Mouse (Mus musculus) intestine, embryonic 16.5 days (tissue): ENCODE measurements around the gene Ralgds. TPM values are rescaled to one million over a fixed set of nuclear protein-coding genes. Genes with fewer than 3 reads are reported as not detected.

ENCODE experiments used
- ATAC-seq: fragments of 200-750 bp; cut with Nextera tagmentation; 2 replicates; pipeline ENCODE4 v1.8.0; 2017; ENCODE audit warnings: moderate TSS enrichment, moderate library complexity
- H3K27ac ChIP-seq: fragments of 300-500 bp; sonication (generic); 2 replicates; pipeline ENCODE4 v1.5.1; 2014; ENCODE audit warnings: mild to moderate bottlenecking, low read length
- H3K27me3 ChIP-seq: fragments of 300-500 bp; sonication (generic); replicated peaks from 2 replicates; pipeline ENCODE4 v1.6.1; 2014; ENCODE audit warnings: low read length, control low read depth, mixed read lengths; ENCODE audit not compliant: control insufficient read depth, insufficient read depth
- H3K36me3 ChIP-seq: fragments of 300-500 bp; sonication (generic); 2 replicates; pipeline ENCODE4 v1.6.1; 2014; ENCODE audit warnings: low read length, control low read depth; ENCODE audit not compliant: control insufficient read depth, insufficient read depth
- H3K4me1 ChIP-seq: fragments of 300-500 bp; sonication (generic); 2 replicates; pipeline ENCODE4 v1.6.1; 2014; ENCODE audit warnings: low read length, control low read depth, mixed read lengths; ENCODE audit not compliant: control insufficient read depth, insufficient read depth
- H3K4me2 ChIP-seq: fragments of 300-500 bp; sonication (generic); 2 replicates; pipeline ENCODE4 v1.6.1; 2014; ENCODE audit warnings: low read depth, low read length, control low read depth
- H3K4me3 ChIP-seq: fragments of 300-500 bp; sonication (generic); 2 replicates; pipeline ENCODE4 v1.5.1; 2014; ENCODE audit warnings: mild to moderate bottlenecking, low read length
- H3K9ac ChIP-seq: fragments of 300-500 bp; sonication (generic); 2 replicates; pipeline ENCODE4 v1.6.1; 2014; ENCODE audit warnings: low read depth, low read length
- H3K9me3 ChIP-seq: fragments of 300-500 bp; sonication (generic); 2 replicates; pipeline ENCODE4 v1.6.1; 2016; ENCODE audit warnings: low read length, control low read depth; ENCODE audit not compliant: control insufficient read depth
- WGBS: fragments of 180-500 bp; shearing (Covaris S2); extraction: QIAGEN DNeasy Blood & Tissue Kit; methylation state at CpG from one replicate; pipeline ENCODE4 v1.1.7; 2014; 5-methylcytosine and 5-hydroxymethylcytosine counted together
- polyA plus RNA-seq: library from polyadenylated mRNA; unstranded; fragments of >200 nt; fragmentation: Nextera tagmentation; extraction: Ambion mirVana; gene quantifications from 2 replicates; pipeline ENCODE4 v1.2.1, GENCODE M21; 2015

Ralgds gene
- polyA plus RNA-seq, 1 experiment from 2014 or later, result 19.1 TPM

GRCm38 (mm10) chr2:28569903-28570302 lies 57.0 kb downstream of the Ralgds start:
- no peak overlapping the region for H3K4me2 ChIP-seq
- no peaks in the 10 kb centered on the region for H3K27me3 ChIP-seq
- no peaks in the 10 kb centered on the region for H3K9me3 ChIP-seq
- H3K9ac ChIP-seq, result no peak overlapping the region
- WGBS, result 66% methylated on average over 3 of the region's 3 CpGs
- peaks cover 19% of the 10 kb centered on the region for H3K36me3 ChIP-seq
- no peak for ATAC-seq
- no peak overlapping the region for H3K27ac ChIP-seq
- H3K4me3 ChIP-seq, result no peak overlapping the region
- H3K4me1 ChIP-seq, result no peaks in the 10 kb centered on the region

- Histone ChIP-seq H3K27ac (no peak overlapping the region), H3K4me1 (no peaks in the 10 kb centered on the region), H3K4me3 (no peak overlapping the region), H3K36me3 (peaks cover 28% of the 10 kb centered on the region), H3K27me3 (no peaks in the 10 kb centered on the region), H3K9me3 (no peaks in the 10 kb centered on the region), H3K4me2 (no peak overlapping the region), H3K9ac (no peak overlapping the region)
- WGBS, result 80% methylated on average over 4 of the region's 4 CpGs
- ATAC-seq, result no peak
Observed at GRCm38 (mm10) chr2:28575341-28575740, 62.4 kb downstream of the Ralgds start.

DNA sequence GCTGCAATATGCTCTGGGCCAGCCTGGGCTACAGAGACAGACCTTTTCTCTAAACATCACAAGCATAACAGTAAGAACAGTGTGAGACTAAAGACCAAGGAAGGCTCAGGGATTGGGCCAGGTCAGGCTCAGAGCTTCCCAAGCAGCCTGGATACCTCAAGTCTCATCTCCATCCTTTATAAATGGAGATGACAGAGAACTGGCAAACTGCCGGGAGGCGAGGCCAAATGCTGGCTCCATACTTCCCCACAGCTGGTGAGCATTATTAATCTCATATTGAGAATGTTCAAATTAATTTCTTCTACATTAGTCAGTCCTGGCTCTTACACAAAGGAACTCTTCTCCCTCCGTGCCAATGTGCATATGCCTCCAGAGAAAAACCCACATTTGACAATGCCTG lies 63.9 kb downstream of the Ralgds start:
- WGBS, result 78% methylated on average over 3 of the region's 3 CpGs
- Histone ChIP-seq H3K4me2 (no peak overlapping the region), H3K9me3 (no peaks in the 10 kb centered on the region), H3K27me3 (no peaks in the 10 kb centered on the region), H3K9ac (no peak overlapping the region), H3K4me3 (no peak overlapping the region), H3K36me3 (peaks cover 21% of the 10 kb centered on the region; the same call in 1 of the 2 replicates), H3K27ac (no peak overlapping the region), H3K4me1 (peaks cover under 1% of the 10 kb centered on the region; the same call in 1 of the 2 replicates)
- no peak for ATAC-seq

- H3K27me3 ChIP-seq, result no peaks in the 10 kb centered on the region
- 0 out of 2 replicates have a peak, but pooled peaks cover 16% of the 10 kb centered on the region for H3K36me3 ChIP-seq
- ATAC-seq, result no peak
- H3K4me2 ChIP-seq, result no peak overlapping the region
- H3K9me3 ChIP-seq, result no peaks in the 10 kb centered on the region
- H3K27ac ChIP-seq, result no peak overlapping the region
- H3K9ac ChIP-seq, result no peak overlapping the region
- peaks cover 3% of the 10 kb centered on the region; the same call in 1 of the 2 replicates for H3K4me1 ChIP-seq
- WGBS, result 77% methylated on average over 5 of the region's 5 CpGs
- no peak overlapping the region for H3K4me3 ChIP-seq
Observed at GRCm38 (mm10) chr2:28578003-28578402, 65.1 kb downstream of the Ralgds start.

GRCm38 (mm10) chr2:28582647-28583353 lies 69.9 kb downstream of the Ralgds start:
- Histone ChIP-seq H3K36me3 (0 out of 2 replicates have a peak, but pooled peaks cover 11% of the 10 kb centered on the region), H3K9ac (peak overlapping the region; percentile 84), H3K27me3 (no peaks in the 10 kb centered on the region), H3K27ac (peak overlapping the region; percentile 87), H3K4me1 (peaks cover 7% of the 10 kb centered on the region; the same call in 1 of the 2 replicates), H3K4me3 (peak overlapping the region; percentile 81), H3K4me2 (peak overlapping the region; percentile 70), H3K9me3 (no peaks in the 10 kb centered on the region)
- ATAC-seq, result peak; percentile 95
- under 1% methylated on average over 56 of the region's 56 CpGs for WGBS

- 0 out of 2 replicates have a peak, but pooled peaks cover 5% of the 10 kb centered on the region for H3K36me3 ChIP-seq
- H3K27me3 ChIP-seq, result no peaks in the 10 kb centered on the region
- H3K27ac ChIP-seq, result peak within 1 kb of the TSS; percentile 87
- H3K4me3 ChIP-seq, result peak within 1 kb of the TSS; percentile 81
- peaks cover 7% of the 10 kb centered on the region; the same call in 1 of the 2 replicates for H3K4me1 ChIP-seq
- H3K4me2 ChIP-seq, result peak within 1 kb of the TSS; percentile 70
- H3K9me3 ChIP-seq, result no peaks in the 10 kb centered on the region
- ATAC-seq, result no peak
- H3K9ac ChIP-seq, result peak within 1 kb of the TSS; percentile 84
- WGBS, result 68% methylated on average over 9 of the region's 9 CpGs
Observed at GRCm38 (mm10) chr2:28583651-28584050, 70.7 kb downstream of the Ralgds start, which contains the start of gene Gtf3c5. TSS of gene Gtf3c5 (minus strand) at chr2:28583751.

DNA sequence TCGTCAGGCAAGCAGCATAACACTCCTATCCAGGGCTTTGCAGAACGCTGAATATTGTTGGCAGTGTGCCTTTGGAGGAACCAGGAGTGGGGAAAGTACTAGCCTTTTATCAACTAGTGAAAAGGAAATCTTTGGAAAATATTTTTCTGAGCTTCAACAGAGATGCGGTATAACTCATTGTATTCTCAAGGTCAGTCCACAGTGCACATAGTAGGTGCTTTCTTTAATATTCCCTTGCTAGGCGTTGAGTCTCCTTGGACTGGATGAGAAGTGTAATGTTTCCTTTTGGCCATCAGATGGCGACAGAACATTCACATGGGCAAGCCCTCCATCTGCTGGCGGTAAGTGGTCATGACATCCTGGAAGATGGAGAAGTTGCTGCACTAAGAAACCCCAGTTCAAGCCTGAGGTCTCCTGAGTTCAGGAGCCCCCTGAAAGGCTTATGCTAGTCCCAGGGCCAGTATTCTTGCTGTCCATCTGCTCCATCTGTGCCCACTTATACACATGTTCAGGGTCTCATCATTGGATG lies 72.2 kb downstream of the Ralgds start:
- H3K4me2 ChIP-seq, result no peak overlapping the region
- 16% methylated on average over 6 of the region's 6 CpGs for WGBS
- H3K4me1 ChIP-seq, result peaks cover 7% of the 10 kb centered on the region; the same call in 1 of the 2 replicates
- no peak overlapping the region for H3K27ac ChIP-seq
- no peak for ATAC-seq
- no peak overlapping the region for H3K4me3 ChIP-seq
- H3K27me3 ChIP-seq, result no peaks in the 10 kb centered on the region
- no peak overlapping the region for H3K9ac ChIP-seq
- H3K36me3 ChIP-seq, result no peaks in the 10 kb centered on the region
- no peaks in the 10 kb centered on the region for H3K9me3 ChIP-seq

DNA sequence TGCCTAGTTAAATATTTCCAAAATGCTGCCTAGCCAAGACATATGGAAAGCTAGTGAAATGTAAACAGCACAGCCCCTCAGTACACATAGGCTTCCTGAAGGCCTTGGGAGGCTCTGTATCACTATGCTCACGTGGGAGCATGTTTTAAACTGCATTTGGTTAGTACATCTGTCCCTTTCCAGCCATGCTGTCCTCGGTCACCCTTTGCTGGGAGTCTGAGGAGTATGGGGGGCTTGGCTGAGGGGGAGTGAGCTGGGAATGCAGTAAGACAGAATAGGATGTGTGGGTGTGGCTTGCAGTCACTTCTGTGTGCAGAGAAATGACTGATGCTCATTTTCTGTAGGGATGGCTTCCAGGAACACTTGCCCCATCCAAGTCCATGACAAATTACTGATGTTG lies 72.8 kb downstream of the Ralgds start:
- WGBS, result 34% methylated on average over 2 of the region's 2 CpGs
- peak; percentile 27; the same call in 1 of the 2 replicates for ATAC-seq
- H3K9ac ChIP-seq, result no peak overlapping the region
- no peak overlapping the region for H3K4me2 ChIP-seq
- H3K36me3 ChIP-seq, result no peaks in the 10 kb centered on the region
- H3K9me3 ChIP-seq, result no peaks in the 10 kb centered on the region
- H3K27me3 ChIP-seq, result no peaks in the 10 kb centered on the region
- H3K4me1 ChIP-seq, result peaks cover 7% of the 10 kb centered on the region; the same call in 1 of the 2 replicates
- no peak overlapping the region for H3K27ac ChIP-seq
- no peak overlapping the region for H3K4me3 ChIP-seq

- Histone ChIP-seq H3K27ac (no peak overlapping the region), H3K4me2 (no peak overlapping the region), H3K9ac (no peak overlapping the region), H3K4me3 (no peak overlapping the region), H3K36me3 (no peaks in the 10 kb centered on the region), H3K4me1 (no peaks in the 10 kb centered on the region), H3K9me3 (no peaks in the 10 kb centered on the region), H3K27me3 (no peaks in the 10 kb centered on the region)
- no peak for ATAC-seq
- 42% methylated on average over 1 of the region's 1 CpGs for WGBS
Observed at GRCm38 (mm10) chr2:28588574-28588973, 75.6 kb downstream of the Ralgds start.
